Mouse (Mus musculus) bone marrow, adult 2 months (tissue): ENCODE measurements around the gene Osbpl6.

Experiments used
- CTCF ChIP-seq: fragments of 200-500 bp; IDR thresholded peaks from 2 replicates; pipeline ENCODE4 v1.5.1; 2011; ENCODE audit warnings: low read length, control low read depth; ENCODE audit not compliant: control insufficient read depth, insufficient read depth
- POLR2A ChIP-seq: fragments of 200-500 bp; IDR thresholded peaks from 2 replicates; pipeline ENCODE4 v1.6.1; 2011; ENCODE audit warnings: low read depth, mild to moderate bottlenecking, control low read depth, low read length, borderline replicate concordance; ENCODE audit not compliant: control insufficient read depth

DNA sequence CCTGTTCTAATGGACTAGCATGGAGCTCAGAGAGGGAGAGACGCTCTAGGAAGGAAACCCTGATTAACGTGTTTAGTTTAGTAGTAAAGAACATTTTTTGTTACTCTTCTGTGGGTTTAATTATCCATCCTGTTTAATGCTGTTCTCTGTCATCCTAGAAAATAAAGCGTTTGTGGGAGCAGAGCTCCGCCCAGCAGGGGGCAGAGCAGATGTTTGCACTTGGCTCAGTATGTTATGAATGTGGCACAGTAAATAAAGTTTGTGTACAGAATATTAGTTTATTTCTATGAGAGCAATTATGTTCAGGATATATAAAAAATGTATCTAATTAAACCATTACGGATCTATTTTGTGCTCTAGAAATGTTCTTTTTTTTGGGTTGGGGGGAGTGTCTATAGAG, 192.9 kb downstream of the Osbpl6 start:
- peak; percentile 19; the same call in 1 of the 2 replicates for TF ChIP-seq CTCF
- no peak for TF ChIP-seq POLR2A
